Mouse (Mus musculus) forebrain, embryonic 10.5 days (tissue): Measurements from ENCODE around the gene Kpna4. TPM values are rescaled to one million over a fixed set of nuclear protein-coding genes. Genes with fewer than 3 reads are reported as not detected.
A peak's percentile ranks its signal among the peaks of the same experiment; 100 is the strongest.

Experiments used
- DNase-seq: peaks from one replicate; pipeline ENCODE4 v3.0.0-alpha.2; 2017; ENCODE audit warnings: low spot score; ENCODE audit errors: extremely low spot score
- H3K27ac ChIP-seq: fragments of 300-500 bp; sonication (generic); 2 replicates; pipeline ENCODE4 v1.5.1; 2016; ENCODE audit warnings: mild to moderate bottlenecking
- H3K27me3 ChIP-seq: fragments of 300-500 bp; sonication (generic); 2 replicates; pipeline ENCODE4 v1.6.1; 2016; ENCODE audit warnings: mild to moderate bottlenecking; ENCODE audit not compliant: poor library complexity, severe bottlenecking
- H3K36me3 ChIP-seq: fragments of 300-500 bp; sonication (generic); replicated peaks from 2 replicates; pipeline ENCODE4 v1.6.1; 2016; ENCODE audit warnings: mild to moderate bottlenecking, moderate library complexity
- H3K4me1 ChIP-seq: fragments of 300-500 bp; sonication (generic); 2 replicates; pipeline ENCODE4 v1.6.1; 2016
- H3K4me3 ChIP-seq: fragments of 300-500 bp; sonication (generic); 2 replicates; pipeline ENCODE4 v1.5.1; 2016; ENCODE audit warnings: mild to moderate bottlenecking, moderate library complexity
- H3K9me3 ChIP-seq: fragments of 300-500 bp; sonication (generic); 2 replicates; pipeline ENCODE4 v1.6.1; 2016; ENCODE audit warnings: mild to moderate bottlenecking, moderate library complexity
- WGBS: fragments of 180-500 bp; shearing (Covaris S2); methylation state at CpG from one replicate; pipeline ENCODE4 v1.1.7; 2016; 5-methylcytosine and 5-hydroxymethylcytosine counted together
- polyA plus RNA-seq: library from polyadenylated mRNA; unstranded; fragments of >200 nt; fragmentation: Nextera tagmentation; extraction: Ambion mirVana; gene quantifications from 2 replicates; pipeline ENCODE4 v1.2.1, GENCODE M21; 2016

Gene Kpna4
- polyA plus RNA-seq, result 37.0 and 39.8 TPM in 2 replicates

DNA sequence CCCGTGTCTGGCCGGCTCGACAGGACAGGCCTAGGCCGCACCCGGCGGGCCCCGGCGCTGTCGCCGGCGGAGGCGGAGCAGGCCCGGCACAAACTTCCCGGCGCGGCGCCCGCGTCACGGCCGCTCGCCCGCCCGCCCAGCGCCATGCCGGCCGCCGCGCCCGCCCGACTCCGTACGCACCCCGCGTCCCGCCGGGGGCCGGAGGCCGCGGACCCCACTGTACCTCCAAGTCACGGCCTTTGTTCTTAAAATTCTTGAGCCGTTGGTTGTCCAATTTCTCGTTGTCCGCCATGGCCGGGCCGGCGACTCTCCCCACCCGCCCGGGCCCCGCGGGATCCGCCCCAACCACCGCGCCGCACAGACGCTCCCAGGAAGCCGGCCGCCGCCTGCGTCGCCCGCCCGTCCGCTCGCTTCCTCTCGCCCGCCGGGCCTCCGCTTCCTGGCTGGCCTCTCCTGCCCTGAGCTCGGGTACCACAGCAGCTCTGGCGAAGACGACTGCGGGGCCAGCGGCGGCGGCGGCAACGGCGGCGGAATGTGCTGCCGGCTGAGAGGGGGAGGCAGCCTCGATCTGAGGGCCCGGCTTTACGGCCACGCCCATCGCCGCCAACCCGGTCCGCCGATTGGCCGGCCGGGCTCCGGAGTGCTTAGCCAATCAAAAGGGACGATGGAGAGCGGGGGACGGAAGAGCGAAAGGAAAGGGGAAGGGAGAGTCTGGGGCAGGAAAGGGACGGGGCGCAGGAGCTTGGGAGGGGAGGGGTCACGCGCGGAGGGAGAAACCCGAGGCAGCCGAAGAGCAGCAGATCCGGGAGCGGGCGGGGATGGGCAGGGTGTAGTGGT lies at the start of gene Kpna4:
Gene Kpna4 (minus strand): TSS at position 605 of the 837 bp plus-strand sequence.
- no peaks in the 10 kb centered on the region for H3K36me3 ChIP-seq
- peaks cover 25% of the 10 kb centered on the region for H3K4me1 ChIP-seq
- peak within 1 kb of the TSS; percentile 95 for H3K4me3 ChIP-seq
- DNase-seq, result peak; percentile 94
- no peaks in the 10 kb centered on the region for H3K9me3 ChIP-seq
- peak within 1 kb of the TSS; percentile 97 for H3K27ac ChIP-seq
- WGBS, result under 1% methylated on average over 107 of the region's 107 CpGs
- peaks cover 6% of the 10 kb centered on the region; the same call in 1 of the 2 replicates for H3K27me3 ChIP-seq

DNA sequence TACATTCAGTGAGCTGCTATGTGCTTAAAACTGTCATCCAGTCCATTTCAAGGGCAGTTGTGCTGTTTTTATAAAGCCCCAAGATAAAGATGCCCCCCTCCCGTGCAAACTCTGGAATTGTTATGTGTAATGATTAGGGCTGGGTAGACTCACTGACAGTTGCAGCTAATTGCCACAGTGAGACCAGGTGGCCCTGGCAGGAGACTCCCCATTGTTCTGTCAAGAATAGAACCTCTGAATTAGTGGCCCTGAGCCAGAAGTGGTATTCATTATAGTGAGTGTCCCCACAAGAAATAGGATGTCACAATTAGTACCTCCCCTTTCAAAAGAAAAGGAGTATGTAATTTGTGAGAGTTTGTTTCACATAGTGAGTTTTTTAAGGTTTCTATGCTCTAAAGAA lies 48.3 kb upstream of the Kpna4 start:
- Histone ChIP-seq H3K9me3 (no peaks in the 10 kb centered on the region), H3K4me3 (no peak overlapping the region), H3K36me3 (no peaks in the 10 kb centered on the region), H3K27ac (no peak overlapping the region), H3K27me3 (no peaks in the 10 kb centered on the region), H3K4me1 (peaks cover 36% of the 10 kb centered on the region)
- DNase-seq, result no peak
- WGBS, result 33% methylated on average over 1 of the region's 1 CpGs

DNA sequence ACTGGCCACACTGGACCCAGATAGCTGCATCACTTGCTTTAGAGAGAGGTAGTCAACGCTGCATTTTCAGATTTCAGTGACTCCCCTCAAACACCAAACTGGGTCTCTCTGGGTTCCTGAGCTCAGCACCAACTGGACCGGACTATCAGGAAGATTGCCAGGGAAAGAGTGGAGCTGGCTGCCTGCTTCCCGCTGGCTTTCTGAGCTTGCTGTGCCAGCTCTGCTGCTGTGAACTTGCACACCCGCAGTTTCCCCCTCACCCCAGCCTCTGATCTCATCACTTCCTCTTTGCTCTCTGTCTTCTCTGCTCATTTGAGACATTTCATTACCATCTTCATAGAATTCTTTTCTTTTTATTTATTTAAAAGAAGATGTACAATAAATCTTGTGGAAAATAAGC lies 44.2 kb upstream of the Kpna4 start:
- no peak for DNase-seq
- no peaks in the 10 kb centered on the region for H3K36me3 ChIP-seq
- H3K9me3 ChIP-seq, result no peaks in the 10 kb centered on the region
- H3K4me1 ChIP-seq, result peaks cover 12% of the 10 kb centered on the region
- H3K4me3 ChIP-seq, result no peak overlapping the region
- 78% methylated on average over 4 of the region's 4 CpGs for WGBS
- no peak overlapping the region for H3K27ac ChIP-seq
- no peaks in the 10 kb centered on the region for H3K27me3 ChIP-seq

DNA sequence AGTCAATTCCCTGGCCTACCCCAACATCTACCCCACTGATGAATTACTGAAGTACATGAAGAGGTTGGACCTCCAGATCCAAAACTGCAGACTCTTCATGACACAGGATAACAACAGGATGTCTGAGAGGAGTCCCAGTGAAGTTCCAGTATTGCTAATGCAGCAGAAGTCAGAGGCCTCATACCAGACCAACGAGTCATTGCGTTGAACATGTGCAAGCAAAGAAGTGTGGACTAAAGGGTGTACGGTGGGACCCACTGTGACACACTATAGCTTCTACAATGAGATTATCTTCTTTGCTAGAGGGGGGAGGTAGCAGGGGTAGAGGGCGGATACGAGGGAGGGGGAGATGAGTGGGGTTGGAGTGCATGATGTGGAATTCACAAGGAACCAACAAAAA lies 42.9 kb upstream of the Kpna4 start:
- Histone ChIP-seq H3K27me3 (no peaks in the 10 kb centered on the region), H3K9me3 (no peaks in the 10 kb centered on the region), H3K4me3 (no peak overlapping the region), H3K36me3 (no peaks in the 10 kb centered on the region), H3K27ac (no peak overlapping the region), H3K4me1 (no peaks in the 10 kb centered on the region)
- no peak for DNase-seq
- 89% methylated on average over 5 of the region's 5 CpGs for WGBS

DNA sequence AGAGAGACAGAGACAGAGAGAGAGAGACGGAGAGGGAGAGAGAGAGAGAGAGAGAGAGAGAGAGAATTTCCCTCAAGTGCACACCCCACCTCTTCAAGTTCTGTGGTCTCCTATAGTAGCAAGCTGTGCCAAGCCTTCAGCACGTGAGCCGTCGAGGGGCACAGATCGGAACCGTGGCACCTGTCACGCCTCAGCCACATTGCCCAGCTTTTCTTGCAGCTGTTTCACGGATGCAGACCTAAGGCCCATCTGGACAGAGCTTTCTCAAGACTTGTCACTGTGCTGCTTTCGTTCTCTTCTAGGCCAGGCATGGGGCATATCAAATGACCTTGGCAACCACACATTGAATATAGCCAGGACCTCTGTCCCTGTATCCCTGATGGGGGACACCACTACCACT lies 41.8 kb upstream of the Kpna4 start:
- no peaks in the 10 kb centered on the region for H3K36me3 ChIP-seq
- H3K9me3 ChIP-seq, result no peaks in the 10 kb centered on the region
- DNase-seq, result no peak
- no peak overlapping the region for H3K4me3 ChIP-seq
- no peaks in the 10 kb centered on the region for H3K4me1 ChIP-seq
- WGBS, result 90% methylated on average over 9 of the region's 9 CpGs
- no peaks in the 10 kb centered on the region for H3K27me3 ChIP-seq
- no peak overlapping the region for H3K27ac ChIP-seq

DNA sequence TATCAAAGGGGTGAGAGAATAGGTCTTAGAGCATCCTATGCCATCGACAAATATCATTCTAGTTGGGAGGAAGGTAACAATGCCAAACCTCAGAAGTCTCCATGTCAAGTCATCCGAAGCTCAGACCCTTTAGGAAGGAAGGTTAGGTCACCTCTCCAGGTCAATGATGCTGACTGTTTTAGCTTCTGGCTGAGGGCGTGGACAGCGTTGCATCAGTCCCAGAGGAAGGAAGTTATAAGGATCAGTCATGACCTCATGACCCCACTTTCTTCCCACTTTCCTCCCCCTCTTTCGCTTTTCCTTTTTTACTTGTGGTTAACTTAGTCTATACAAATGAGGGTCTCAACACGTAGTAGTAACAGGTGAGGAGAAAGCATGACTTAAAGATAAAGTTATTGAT lies 36.1 kb upstream of the Kpna4 start:
- Histone ChIP-seq H3K36me3 (no peaks in the 10 kb centered on the region), H3K27me3 (no peaks in the 10 kb centered on the region), H3K9me3 (no peaks in the 10 kb centered on the region), H3K4me3 (no peak overlapping the region), H3K4me1 (no peaks in the 10 kb centered on the region), H3K27ac (no peak overlapping the region)
- no peak for DNase-seq
- WGBS, result 79% methylated on average over 6 of the region's 6 CpGs

DNA sequence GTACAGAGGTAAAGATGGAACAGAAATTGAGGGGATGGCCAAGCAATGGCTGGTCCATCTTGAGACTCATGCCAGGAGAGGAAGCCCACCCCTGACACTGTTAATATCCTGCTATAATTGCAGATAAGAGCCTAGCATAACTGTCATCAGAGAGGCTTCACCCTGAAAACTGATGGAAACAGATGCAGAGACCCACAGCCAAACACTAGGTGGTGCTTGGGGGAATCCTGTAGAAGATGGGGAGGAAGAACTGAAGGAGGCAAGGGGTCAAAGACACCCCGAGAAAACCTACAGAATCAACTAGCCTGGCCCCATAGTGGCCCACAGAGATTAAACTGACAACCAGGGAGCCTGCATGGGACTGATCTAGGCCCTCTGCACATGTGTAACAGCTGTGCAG lies 33.5 kb upstream of the Kpna4 start:
- WGBS, result 81% methylated on average over 1 of the region's 1 CpGs
- Histone ChIP-seq H3K36me3 (no peaks in the 10 kb centered on the region), H3K27me3 (no peaks in the 10 kb centered on the region), H3K4me3 (no peak overlapping the region), H3K9me3 (no peaks in the 10 kb centered on the region), H3K27ac (no peak overlapping the region), H3K4me1 (peaks cover 8% of the 10 kb centered on the region; the same call in 1 of the 2 replicates)
- DNase-seq, result no peak

DNA sequence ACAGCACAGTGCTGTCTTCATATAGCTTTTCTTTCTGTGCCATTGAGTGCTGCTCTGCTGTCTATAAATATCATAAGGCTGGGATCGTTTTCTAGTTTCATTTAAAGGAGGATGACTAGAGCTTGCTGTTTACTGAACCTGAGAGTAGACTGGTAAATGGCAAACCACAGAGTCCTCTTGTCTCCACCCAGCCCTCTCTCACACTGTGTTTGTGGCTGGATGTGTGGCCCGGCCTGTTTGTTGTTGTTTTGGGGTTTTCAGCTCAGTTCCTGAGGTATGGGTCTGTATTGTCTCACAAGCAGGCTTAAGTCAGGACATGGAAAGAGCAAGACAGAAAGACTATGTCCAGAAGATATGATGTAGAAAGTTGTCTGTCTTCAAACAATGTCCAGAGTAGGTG lies 32.6 kb upstream of the Kpna4 start:
- Histone ChIP-seq H3K9me3 (no peaks in the 10 kb centered on the region), H3K4me1 (peaks cover 8% of the 10 kb centered on the region; the same call in 1 of the 2 replicates), H3K4me3 (no peak overlapping the region), H3K36me3 (no peaks in the 10 kb centered on the region), H3K27ac (no peak overlapping the region), H3K27me3 (no peaks in the 10 kb centered on the region)
- whole genome bisulfite sequencing, result 82% methylated on average over 2 of the region's 2 CpGs
- no peak for DNase-seq

DNA sequence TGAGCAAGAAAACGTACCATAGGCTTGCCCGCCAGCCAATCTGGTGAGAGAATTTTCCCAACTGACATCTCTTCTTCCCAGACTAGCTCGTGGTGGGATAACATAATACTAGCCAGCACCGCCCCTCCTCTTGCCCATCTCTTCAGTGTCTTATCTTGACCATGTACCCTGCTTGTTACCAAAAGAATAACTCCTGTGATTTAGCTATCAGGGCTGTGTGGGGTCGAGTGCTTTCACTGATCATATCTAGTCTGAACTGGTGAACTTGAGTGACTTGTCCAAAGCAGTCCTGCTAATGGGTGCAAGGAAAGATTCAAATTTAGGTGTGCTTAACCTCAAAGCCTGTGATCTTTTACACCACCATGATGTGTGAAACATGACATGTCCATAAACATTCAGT lies 31.0 kb upstream of the Kpna4 start:
- Histone ChIP-seq H3K4me3 (no peak overlapping the region), H3K9me3 (no peaks in the 10 kb centered on the region), H3K36me3 (no peaks in the 10 kb centered on the region), H3K27ac (no peak overlapping the region), H3K4me1 (peaks cover 8% of the 10 kb centered on the region; the same call in 1 of the 2 replicates), H3K27me3 (no peaks in the 10 kb centered on the region)
- WGBS, result 88% methylated on average over 5 of the region's 5 CpGs
- no peak for DNase-seq

DNA sequence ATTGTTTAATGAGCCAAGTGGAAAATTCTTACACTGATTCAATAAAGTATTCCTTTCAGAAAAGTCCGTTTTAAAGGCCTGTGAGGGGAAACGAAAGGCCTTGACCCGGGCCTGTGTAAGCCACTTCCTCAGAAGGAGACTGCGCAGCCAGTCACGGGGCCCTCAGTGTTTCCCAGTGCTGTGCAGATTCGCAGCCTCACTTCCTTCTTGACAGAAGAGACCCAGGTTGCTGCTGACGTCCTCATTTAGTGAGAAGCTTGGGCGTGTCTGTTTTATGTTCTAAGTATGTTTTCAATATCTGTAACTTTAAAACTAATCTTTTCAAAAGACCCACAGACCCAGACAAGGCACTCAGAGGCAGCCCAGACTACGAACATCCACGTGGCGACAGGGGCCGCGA lies 29.6 kb upstream of the Kpna4 start:
- H3K27me3 ChIP-seq, result no peaks in the 10 kb centered on the region
- H3K9me3 ChIP-seq, result no peaks in the 10 kb centered on the region
- DNase-seq, result no peak
- no peak overlapping the region for H3K4me3 ChIP-seq
- peaks cover 8% of the 10 kb centered on the region; the same call in 1 of the 2 replicates for H3K4me1 ChIP-seq
- H3K27ac ChIP-seq, result no peak overlapping the region
- 80% methylated on average over 13 of the region's 13 CpGs for WGBS
- H3K36me3 ChIP-seq, result no peaks in the 10 kb centered on the region

DNA sequence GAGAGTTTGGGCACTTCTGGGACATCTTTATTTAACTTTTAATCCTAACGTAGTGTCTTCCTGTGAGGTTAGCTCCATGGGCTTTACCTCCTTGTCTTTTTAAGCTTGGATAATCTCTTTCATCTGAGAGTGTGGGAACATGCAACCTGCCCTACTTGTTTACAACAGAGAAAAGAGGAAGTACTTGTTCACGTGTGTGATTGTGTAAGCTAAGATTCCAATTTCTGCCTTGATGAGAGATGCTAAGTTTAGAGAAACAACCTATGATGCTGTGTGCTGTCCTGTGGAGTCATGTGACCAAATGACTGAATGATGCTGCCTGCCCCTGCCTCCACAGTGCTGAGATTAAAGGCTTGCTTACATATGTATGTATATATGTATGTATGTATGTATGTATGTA lies 27.8 kb upstream of the Kpna4 start:
- Histone ChIP-seq H3K27ac (no peak overlapping the region), H3K36me3 (no peaks in the 10 kb centered on the region), H3K9me3 (no peaks in the 10 kb centered on the region), H3K4me1 (peaks cover 8% of the 10 kb centered on the region; the same call in 1 of the 2 replicates), H3K27me3 (no peaks in the 10 kb centered on the region), H3K4me3 (no peak overlapping the region)
- DNase-seq, result no peak
- WGBS, result 82% methylated on average over 2 of the region's 2 CpGs

DNA sequence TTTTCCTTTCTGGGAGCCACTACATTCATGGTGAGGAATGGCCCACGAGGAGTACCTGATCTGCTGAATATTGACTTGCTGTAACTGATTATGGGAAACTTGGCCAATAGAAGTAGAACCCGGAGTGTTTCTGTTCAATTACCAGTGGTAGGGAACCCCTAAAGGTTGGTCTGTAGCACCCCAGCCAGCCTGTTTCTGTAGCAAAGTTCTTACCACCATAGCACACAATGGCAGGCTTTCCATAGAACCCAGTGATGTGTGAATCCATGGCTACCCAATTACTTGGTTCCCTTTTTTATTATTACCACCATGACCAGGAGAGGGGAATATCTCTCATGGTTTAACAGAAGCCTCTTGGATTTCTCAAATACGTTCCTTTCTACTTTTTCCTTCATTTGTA lies 24.0 kb upstream of the Kpna4 start:
- Histone ChIP-seq H3K27ac (no peak overlapping the region), H3K27me3 (no peaks in the 10 kb centered on the region), H3K9me3 (no peaks in the 10 kb centered on the region), H3K4me1 (no peaks in the 10 kb centered on the region), H3K36me3 (no peaks in the 10 kb centered on the region), H3K4me3 (no peak overlapping the region)
- no peak for DNase-seq
- WGBS, result 89% methylated on average over 3 of the region's 3 CpGs

DNA sequence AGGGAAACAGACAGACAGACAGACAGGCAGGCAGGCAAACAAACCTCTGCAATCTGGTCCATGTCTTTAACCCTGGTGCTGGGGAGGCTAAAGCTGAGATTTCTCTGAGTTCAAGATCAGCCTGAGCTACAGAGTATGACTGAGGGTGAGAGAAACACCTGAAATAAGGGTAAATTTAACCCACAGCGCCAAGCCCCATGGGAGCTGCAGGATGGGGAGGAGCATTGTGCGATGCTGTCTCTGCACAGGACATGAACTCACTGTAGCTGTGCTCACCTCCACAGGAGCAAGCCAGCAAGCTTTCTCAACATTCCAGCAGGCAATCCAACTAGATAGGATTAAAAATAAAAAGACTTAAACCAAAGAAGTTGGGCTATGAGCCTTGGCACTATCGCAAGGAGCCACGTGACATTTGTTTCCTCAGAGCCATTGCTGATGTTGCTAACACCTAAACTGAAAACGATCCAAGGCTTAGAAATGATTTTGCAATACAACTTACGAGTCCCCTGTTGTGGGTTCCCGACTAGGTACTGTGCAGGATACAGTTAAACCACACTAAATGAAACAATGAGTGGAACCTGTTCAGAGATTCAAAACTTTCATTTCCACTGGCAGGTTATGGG lies 15.6 kb upstream of the Kpna4 start:
- Histone ChIP-seq H3K27me3 (no peaks in the 10 kb centered on the region), H3K9me3 (peaks cover 4% of the 10 kb centered on the region; the same call in 1 of the 2 replicates), H3K36me3 (no peaks in the 10 kb centered on the region), H3K4me3 (no peak overlapping the region), H3K4me1 (no peaks in the 10 kb centered on the region), H3K27ac (no peak overlapping the region)
- WGBS, result 88% methylated on average over 7 of the region's 7 CpGs
- no peak for DNase-seq
